Mouse (Mus musculus): Measurements from ENCODE around the gene Nlgn1. TPM values are rescaled to one million over a fixed set of nuclear protein-coding genes. Genes with fewer than 3 reads are reported as not detected.

Nlgn1 gene
- polyA plus RNA-seq (2012; rRNA removed; ENCODE audit: low replicate concordance), result 0.02 TPM in 1 of 2 replicates, not detected in the other

GRCm38 (mm10) chr3:26332400-26333238 lies at the start of gene Nlgn1:
Gene Nlgn1, minus strand, starts transcription at chr3:26332460.

